Mouse (Mus musculus): ENCODE measurements around the gene Hist1h2bj. TPM values are rescaled to one million over a fixed set of nuclear protein-coding genes. Genes with fewer than 3 reads are reported as not detected.

The Hist1h2bj gene
- polyA plus RNA-seq, 1 experiment from 2014 or later, result 19.9 TPM

DNA sequence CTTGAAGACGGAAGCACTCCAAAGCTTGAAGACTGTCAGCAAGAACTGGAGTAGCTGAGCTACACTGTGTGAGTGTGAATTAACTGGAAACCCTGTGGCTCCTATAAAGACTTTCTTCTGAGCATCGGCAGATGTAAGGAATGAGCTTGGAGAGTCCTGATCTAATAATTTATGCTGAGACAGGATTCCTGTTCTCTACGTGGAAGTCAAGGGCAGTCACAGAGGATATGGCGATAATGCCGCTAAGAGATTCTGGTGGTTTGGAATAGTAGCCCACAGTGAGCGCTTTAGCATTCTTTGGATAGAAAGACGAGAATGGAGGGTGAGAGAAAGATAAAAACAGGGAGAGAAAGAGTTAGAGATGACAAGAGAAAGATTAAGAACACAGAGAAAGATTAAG, 35.1 kb upstream of the Hist1h2bj start:
- DNase-seq (ENCODE audit: low spot score) (no peak), ATAC-seq (ENCODE audit: insufficient number of reproducible peaks, low FRiP score, low TSS enrichment, low read depth) (no peak)
- WGBS, result 51% methylated on average over 7 of the region's 7 CpGs
- Histone ChIP-seq H3K4me3 (ENCODE audit: low read depth, low read length) (no peak overlapping the region), H3K9ac (ENCODE audit: low read length) (no peak overlapping the region), H3K27ac (replicated peaks; ENCODE audit: low read depth, low read length) (no peak overlapping the region), H3K4me1 (ENCODE audit: control insufficient read depth, insufficient read depth, low read length) (no peaks in the 10 kb centered on the region; the same call in 1 of the 2 replicates), H3K27me3 (ENCODE audit: control insufficient read depth, insufficient read depth, low read length) (peaks cover 85% of the 10 kb centered on the region), H3K36me3 (ENCODE audit: control insufficient read depth, insufficient read depth, low read length) (no peaks in the 10 kb centered on the region), H3K4me2 (ENCODE audit: low read depth, severe bottlenecking) (no peak overlapping the region; the same call in 1 of the 2 replicates), H3K9me3 (ENCODE audit: control insufficient read depth, low read length) (no peaks in the 10 kb centered on the region)

- Histone ChIP-seq H3K27ac (replicated peaks; ENCODE audit: low read depth, low read length) (no peak overlapping the region), H3K9me3 (ENCODE audit: control insufficient read depth, low read length) (no peaks in the 10 kb centered on the region), H3K4me1 (ENCODE audit: control insufficient read depth, insufficient read depth, low read length) (no peaks in the 10 kb centered on the region; the same call in 1 of the 2 replicates), H3K4me2 (ENCODE audit: low read depth, severe bottlenecking) (no peak overlapping the region), H3K27me3 (ENCODE audit: control insufficient read depth, insufficient read depth, low read length) (peaks cover 78% of the 10 kb centered on the region), H3K36me3 (ENCODE audit: control insufficient read depth, insufficient read depth, low read length) (no peaks in the 10 kb centered on the region), H3K4me3 (ENCODE audit: low read depth, low read length) (no peak overlapping the region), H3K9ac (ENCODE audit: low read length) (no peak overlapping the region)
- DNase-seq (ENCODE audit: low spot score), result no peak
- WGBS, result 80% methylated on average over 3 of the region's 3 CpGs
- ATAC-seq (ENCODE audit: insufficient number of reproducible peaks, low FRiP score, low TSS enrichment, low read depth), result no peak
Observed at GRCm38 (mm10) chr13:22008707-22009106, 34.3 kb upstream of the Hist1h2bj start.

DNA sequence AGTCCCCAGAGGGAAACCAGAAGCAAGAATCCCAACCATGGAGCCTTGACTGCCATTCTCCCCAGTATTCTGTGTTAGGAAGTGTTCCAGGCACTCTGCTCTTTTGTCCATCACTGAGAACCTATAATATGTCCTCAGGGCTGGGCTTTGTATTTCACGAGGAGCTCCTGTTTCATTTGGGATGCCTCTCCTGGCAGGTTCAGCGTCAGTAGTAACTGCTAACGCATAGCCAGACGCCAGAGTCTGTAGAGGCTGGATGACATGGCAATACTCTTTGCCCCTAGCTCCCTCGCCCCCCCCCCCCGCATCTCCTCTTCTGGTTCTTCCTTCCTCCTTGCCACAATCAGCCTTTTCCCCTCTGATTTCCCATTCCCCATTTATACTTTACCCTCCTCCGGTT, 33.4 kb upstream of the Hist1h2bj start, which contains the start of gene Prss16:
Gene Prss16 (minus strand): TSS at position 101 of the 400 bp plus-strand sequence.
- peaks cover 76% of the 10 kb centered on the region for H3K27me3 ChIP-seq (ENCODE audit: control insufficient read depth, insufficient read depth, low read length)
- WGBS, result 46% methylated on average over 7 of the region's 7 CpGs
- no peak for DNase-seq (ENCODE audit: low spot score)
- H3K4me3 ChIP-seq (ENCODE audit: low read depth, low read length), result no peak within 1 kb of the TSS
- no peak for ATAC-seq (ENCODE audit: insufficient number of reproducible peaks, low FRiP score, low TSS enrichment, low read depth)
- H3K9ac ChIP-seq (ENCODE audit: low read length), result no peak within 1 kb of the TSS
- no peaks in the 10 kb centered on the region for H3K9me3 ChIP-seq (ENCODE audit: control insufficient read depth, low read length)
- H3K4me1 ChIP-seq (ENCODE audit: control insufficient read depth, insufficient read depth, low read length), result no peaks in the 10 kb centered on the region; the same call in 1 of the 2 replicates
- no peak within 1 kb of the TSS for H3K4me2 ChIP-seq (ENCODE audit: low read depth, severe bottlenecking)
- H3K27ac ChIP-seq (replicated peaks; ENCODE audit: low read depth, low read length), result no peak within 1 kb of the TSS
- no peaks in the 10 kb centered on the region for H3K36me3 ChIP-seq (ENCODE audit: control insufficient read depth, insufficient read depth, low read length)

DNA sequence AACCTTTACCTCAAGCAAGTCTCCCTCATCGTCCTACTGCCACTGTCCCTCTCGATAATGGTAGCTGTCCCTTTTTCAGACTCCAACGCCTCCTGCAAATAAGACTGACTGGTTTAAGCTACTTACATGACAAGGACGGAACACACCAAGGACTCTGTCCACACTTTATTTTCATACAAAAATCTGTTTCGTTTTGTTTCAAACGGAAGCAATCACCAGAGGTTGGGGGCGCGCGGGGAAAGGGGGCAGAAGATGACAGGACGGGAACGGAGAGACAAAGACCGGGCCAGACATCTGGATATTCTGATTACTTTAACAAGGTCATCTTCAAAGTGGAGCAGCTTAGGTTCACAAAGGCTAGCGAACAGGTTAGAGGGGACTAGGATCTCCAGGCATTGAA, 29.3 kb upstream of the Hist1h2bj start:
- Histone ChIP-seq H3K27ac (replicated peaks; ENCODE audit: low read depth, low read length) (no peak overlapping the region), H3K9ac (ENCODE audit: low read length) (no peak overlapping the region), H3K4me2 (ENCODE audit: low read depth, severe bottlenecking) (no peak overlapping the region), H3K27me3 (ENCODE audit: control insufficient read depth, insufficient read depth, low read length) (peaks cover 48% of the 10 kb centered on the region), H3K9me3 (ENCODE audit: control insufficient read depth, low read length) (no peaks in the 10 kb centered on the region), H3K36me3 (ENCODE audit: control insufficient read depth, insufficient read depth, low read length) (no peaks in the 10 kb centered on the region), H3K4me3 (ENCODE audit: low read depth, low read length) (no peak overlapping the region), H3K4me1 (ENCODE audit: control insufficient read depth, insufficient read depth, low read length) (no peaks in the 10 kb centered on the region)
- ATAC-seq (ENCODE audit: insufficient number of reproducible peaks, low FRiP score, low TSS enrichment, low read depth) (no peak), DNase-seq (ENCODE audit: low spot score) (no peak)
- 18% methylated on average over 13 of the region's 13 CpGs for WGBS

DNA sequence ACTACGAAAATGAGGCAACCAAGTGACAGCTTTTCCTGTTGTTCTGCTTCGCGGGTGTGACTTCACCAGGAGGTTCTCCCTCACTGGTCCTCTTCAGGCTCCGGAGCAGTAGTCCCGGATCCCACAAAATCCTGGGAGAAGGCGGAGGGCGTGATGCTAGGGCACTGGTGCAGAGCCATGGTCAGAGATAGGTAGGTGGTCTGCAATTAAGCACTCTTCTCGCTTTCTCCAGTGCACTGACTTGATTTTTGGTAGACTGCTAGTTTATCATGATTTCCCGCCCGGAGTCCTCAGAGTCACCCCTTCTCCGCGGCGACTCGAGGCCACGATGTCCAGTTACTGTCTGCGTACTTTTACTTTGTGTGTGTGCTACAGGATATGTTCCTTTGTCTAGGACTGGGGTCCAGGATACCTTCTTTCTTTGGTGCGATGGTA, 28.6 kb upstream of the Hist1h2bj start:
- Histone ChIP-seq H3K9ac (ENCODE audit: low read length) (no peak overlapping the region), H3K9me3 (ENCODE audit: control insufficient read depth, low read length) (no peaks in the 10 kb centered on the region), H3K27me3 (ENCODE audit: control insufficient read depth, insufficient read depth, low read length) (peaks cover 45% of the 10 kb centered on the region), H3K4me1 (ENCODE audit: control insufficient read depth, insufficient read depth, low read length) (no peaks in the 10 kb centered on the region), H3K27ac (replicated peaks; ENCODE audit: low read depth, low read length) (no peak overlapping the region), H3K4me3 (ENCODE audit: low read depth, low read length) (peak overlapping the region; percentile 8; the same call in 1 of the 2 replicates), H3K36me3 (ENCODE audit: control insufficient read depth, insufficient read depth, low read length) (no peaks in the 10 kb centered on the region), H3K4me2 (ENCODE audit: low read depth, severe bottlenecking) (peak overlapping the region; percentile 23; the same call in 1 of the 2 replicates)
- ATAC-seq (ENCODE audit: insufficient number of reproducible peaks, low FRiP score, low TSS enrichment, low read depth), result no peak
- 12% methylated on average over 17 of the region's 17 CpGs for WGBS
- DNase-seq (ENCODE audit: low spot score), result no peak

DNA sequence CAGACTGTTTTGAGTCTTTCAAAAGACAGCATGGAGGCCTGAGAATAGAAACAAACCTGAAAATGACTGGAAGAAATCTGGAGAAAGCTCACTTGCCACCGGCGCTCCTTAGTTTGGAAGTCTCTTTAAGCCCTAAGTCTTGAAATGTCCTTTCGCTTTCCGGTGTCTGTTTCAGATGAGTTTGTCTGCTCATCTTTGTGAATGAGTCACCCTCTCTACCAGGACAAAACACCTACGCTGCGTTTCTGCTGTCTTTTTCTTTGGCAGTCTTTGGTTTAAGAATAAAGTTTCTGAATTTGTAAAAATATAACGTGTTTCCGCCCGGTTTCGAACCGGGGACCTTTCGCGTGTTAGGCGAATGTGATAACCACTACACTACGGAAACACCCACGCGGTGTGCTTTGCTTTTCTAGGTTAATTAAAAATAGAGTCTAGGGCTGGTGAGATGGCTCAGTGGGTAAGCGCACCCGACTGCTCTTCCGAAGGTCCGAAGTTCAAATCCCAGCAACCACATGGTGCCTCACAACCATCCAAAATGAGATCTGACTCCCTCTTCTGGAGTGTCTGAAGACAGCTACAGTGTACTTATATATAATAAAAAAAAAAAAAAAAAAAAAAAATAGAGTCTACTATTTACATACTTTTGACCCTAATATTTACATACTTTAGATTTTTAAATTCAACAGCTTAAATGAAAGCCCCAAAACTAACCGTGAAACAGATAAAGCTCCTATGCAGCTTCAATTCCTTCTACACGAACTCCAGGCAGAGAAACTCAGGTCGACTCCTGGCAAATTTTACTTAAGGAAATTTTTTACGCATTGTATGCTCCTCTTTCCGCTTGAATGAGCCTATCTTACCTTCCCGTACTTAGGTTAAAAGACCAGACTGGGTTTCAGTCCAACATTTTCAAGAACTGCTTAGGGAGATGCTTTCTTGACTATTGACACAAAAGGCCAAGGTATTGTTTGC, 27.2 kb upstream of the Hist1h2bj start:
- 13% methylated on average over 27 of the region's 27 CpGs for WGBS
- Histone ChIP-seq H3K4me3 (ENCODE audit: low read depth, low read length) (no peak overlapping the region), H3K9ac (ENCODE audit: low read length) (no peak overlapping the region), H3K9me3 (ENCODE audit: control insufficient read depth, low read length) (no peaks in the 10 kb centered on the region), H3K27me3 (ENCODE audit: control insufficient read depth, insufficient read depth, low read length) (peaks cover 44% of the 10 kb centered on the region), H3K27ac (replicated peaks; ENCODE audit: low read depth, low read length) (no peak overlapping the region), H3K36me3 (ENCODE audit: control insufficient read depth, insufficient read depth, low read length) (no peaks in the 10 kb centered on the region), H3K4me1 (ENCODE audit: control insufficient read depth, insufficient read depth, low read length) (0 out of 2 replicates have a peak, but pooled peaks cover 2% of the 10 kb centered on the region), H3K4me2 (ENCODE audit: low read depth, severe bottlenecking) (no peak overlapping the region)
- peak; percentile 91 for DNase-seq (ENCODE audit: low spot score)
- peak; percentile 46; the same call in 1 of the 2 replicates for ATAC-seq (ENCODE audit: insufficient number of reproducible peaks, low FRiP score, low TSS enrichment, low read depth)

DNA sequence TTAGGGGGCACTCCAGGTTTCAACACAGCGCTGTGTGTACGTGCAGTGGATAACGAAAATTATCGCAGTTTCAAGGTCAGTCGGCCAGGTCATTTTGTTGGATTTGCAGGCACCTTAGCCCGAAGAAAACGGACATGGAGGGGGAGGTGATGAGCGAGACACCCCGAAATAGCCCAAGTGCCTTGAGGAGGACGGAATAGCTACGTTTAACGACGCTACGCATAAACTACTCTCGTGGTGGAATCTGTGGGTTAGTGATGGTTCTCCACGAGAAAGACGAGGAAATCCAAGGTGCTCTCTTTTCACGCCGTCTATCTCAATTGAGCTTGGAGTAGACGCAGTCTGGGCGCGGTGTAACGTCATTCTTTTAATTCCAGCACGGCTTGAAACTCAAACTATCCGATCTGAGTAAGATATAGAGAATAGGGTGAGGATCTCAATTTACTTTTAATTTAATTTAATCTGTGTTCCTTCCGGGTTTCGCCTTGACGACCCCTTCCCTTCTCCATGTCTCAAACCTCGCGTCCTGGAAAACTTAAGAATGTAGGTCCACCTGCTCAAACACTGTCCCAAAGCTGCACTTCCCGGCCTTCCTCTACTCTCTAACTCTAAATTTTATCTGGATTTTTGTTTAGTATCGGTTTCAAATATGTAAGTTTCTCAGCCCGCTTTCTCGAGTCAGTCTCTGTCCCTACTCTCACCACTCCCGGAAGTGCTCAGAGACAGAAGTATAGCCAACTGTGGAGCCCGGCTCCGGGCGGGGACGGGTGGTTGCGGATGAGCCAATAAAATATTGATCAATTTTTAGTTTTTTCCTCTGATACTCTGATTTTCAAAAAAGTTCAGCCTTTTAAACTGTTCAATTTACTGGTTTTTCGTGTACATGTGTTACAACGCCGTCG, 22.8 kb upstream of the Hist1h2bj start:
- Histone ChIP-seq H3K4me3 (ENCODE audit: low read depth, low read length) (peak overlapping the region; percentile 38), H3K27me3 (ENCODE audit: control insufficient read depth, insufficient read depth, low read length) (peaks cover 19% of the 10 kb centered on the region), H3K9me3 (ENCODE audit: control insufficient read depth, low read length) (no peaks in the 10 kb centered on the region), H3K27ac (replicated peaks; ENCODE audit: low read depth, low read length) (no peak overlapping the region), H3K4me1 (ENCODE audit: control insufficient read depth, insufficient read depth, low read length) (0 out of 2 replicates have a peak, but pooled peaks cover 2% of the 10 kb centered on the region), H3K4me2 (ENCODE audit: low read depth, severe bottlenecking) (peak overlapping the region; percentile 49), H3K36me3 (ENCODE audit: control insufficient read depth, insufficient read depth, low read length) (no peaks in the 10 kb centered on the region), H3K9ac (ENCODE audit: low read length) (no peak overlapping the region)
- WGBS, result under 1% methylated on average over 44 of the region's 44 CpGs
- DNase-seq (ENCODE audit: low spot score), result no peak
- ATAC-seq (ENCODE audit: insufficient number of reproducible peaks, low FRiP score, low TSS enrichment, low read depth), result no peak; the same call in 1 of the 2 replicates

DNA sequence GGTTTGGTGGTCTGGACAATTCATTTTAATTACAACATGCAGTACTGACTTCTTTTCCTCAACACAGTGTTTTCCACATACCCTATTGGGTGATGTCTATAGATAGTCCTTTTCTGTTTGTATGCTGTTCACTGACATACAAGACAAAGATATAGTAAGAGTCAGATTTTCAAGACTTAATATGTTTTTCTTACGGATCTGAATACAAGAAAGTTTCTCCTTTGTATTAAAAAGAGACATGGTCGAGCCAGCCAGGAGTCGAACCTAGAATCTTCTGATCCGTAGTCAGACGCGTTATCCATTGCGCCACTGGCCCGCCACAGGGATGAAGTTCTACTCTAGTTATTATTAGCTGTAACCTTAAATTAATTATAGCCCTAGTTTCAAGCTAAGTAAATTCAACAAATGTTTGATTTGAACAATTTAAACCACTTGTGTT, 22.1 kb upstream of the Hist1h2bj start:
- Histone ChIP-seq H3K36me3 (ENCODE audit: control insufficient read depth, insufficient read depth, low read length) (no peaks in the 10 kb centered on the region), H3K9me3 (ENCODE audit: control insufficient read depth, low read length) (no peaks in the 10 kb centered on the region), H3K9ac (ENCODE audit: low read length) (no peak overlapping the region), H3K27ac (replicated peaks; ENCODE audit: low read depth, low read length) (no peak overlapping the region), H3K4me2 (ENCODE audit: low read depth, severe bottlenecking) (peak overlapping the region; percentile 49), H3K4me3 (ENCODE audit: low read depth, low read length) (peak overlapping the region; percentile 38), H3K27me3 (ENCODE audit: control insufficient read depth, insufficient read depth, low read length) (peaks cover 15% of the 10 kb centered on the region), H3K4me1 (ENCODE audit: control insufficient read depth, insufficient read depth, low read length) (0 out of 2 replicates have a peak, but pooled peaks cover 2% of the 10 kb centered on the region)
- DNase-seq (ENCODE audit: low spot score), result peak; percentile 80
- WGBS, result 0% methylated on average over 8 of the region's 8 CpGs
- peak; percentile 62; the same call in 1 of the 2 replicates for ATAC-seq (ENCODE audit: insufficient number of reproducible peaks, low FRiP score, low TSS enrichment, low read depth)
